Mouse (Mus musculus): ENCODE measurements around the gene Zfp523.

GRCm38 (mm10) chr17:28207591-28208313, 30.8 kb downstream of the Zfp523 start, which contains the start of gene Def6:
- no peak for TF ChIP-seq POLR2A (IDR thresholded peaks at IDR 0.05; ENCODE audit: borderline replicate concordance, low read depth, low read length)
- TF ChIP-seq CTCF (IDR thresholded peaks at IDR 0.05; ENCODE audit: low read depth, low read length), result no peak
